Mouse (Mus musculus): ENCODE data around the gene 1500011B03Rik. TPM values are rescaled to one million over a fixed set of nuclear protein-coding genes. Genes with fewer than 3 reads are reported as not detected.

1500011B03Rik gene
- polyA plus RNA-seq, 1 experiment, result 34.7 TPM

DNA sequence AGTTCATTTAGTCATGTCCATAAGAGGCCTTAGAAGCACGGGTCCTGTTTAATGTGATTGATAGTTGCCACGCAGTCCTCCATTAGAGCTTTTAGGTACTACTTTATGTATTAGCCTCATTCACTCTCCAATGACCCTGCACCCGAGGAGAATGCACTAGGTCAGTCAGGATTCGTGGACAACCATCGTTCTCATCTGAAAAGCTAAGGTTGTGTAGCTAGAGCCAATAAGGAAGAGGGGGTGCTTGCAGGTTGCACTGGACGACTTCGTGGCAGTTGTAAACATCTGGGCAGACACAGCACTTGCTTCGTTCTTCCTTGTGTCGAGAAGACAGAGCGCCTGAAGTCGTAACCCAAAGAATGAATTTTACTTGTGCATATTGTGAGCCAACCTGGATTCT lies 49.5 kb downstream of the 1500011B03Rik start:
- H3K27me3 ChIP-seq (replicated peaks; ENCODE audit: control insufficient read depth, insufficient read depth, low read length), result no peaks in the 10 kb centered on the region
- WGBS, result 1% methylated on average over 11 of the region's 11 CpGs
- no peak for DNase-seq
- TF ChIP-seq CTCF (conservative IDR thresholded peaks at IDR 0.05; ENCODE audit: insufficient read depth, insufficient read length, low read depth, low read length) (no peak), POLR2A (IDR thresholded peaks at IDR 0.05; ENCODE audit: low read depth, low read length) (no peak)
- peak overlapping the region; percentile 78 for H3K4me3 ChIP-seq (ENCODE audit: insufficient read depth, low read depth, low read length)
- H3K36me3 ChIP-seq (ENCODE audit: control insufficient read depth, insufficient read depth, low read length), result no peaks in the 10 kb centered on the region
- no peaks in the 10 kb centered on the region; the same call in 1 of the 2 replicates for H3K4me1 ChIP-seq (ENCODE audit: control insufficient read depth, insufficient read depth, low read length)
- H3K27ac ChIP-seq (ENCODE audit: insufficient read depth, low read depth, low read length), result peak overlapping the region; percentile 71

DNA sequence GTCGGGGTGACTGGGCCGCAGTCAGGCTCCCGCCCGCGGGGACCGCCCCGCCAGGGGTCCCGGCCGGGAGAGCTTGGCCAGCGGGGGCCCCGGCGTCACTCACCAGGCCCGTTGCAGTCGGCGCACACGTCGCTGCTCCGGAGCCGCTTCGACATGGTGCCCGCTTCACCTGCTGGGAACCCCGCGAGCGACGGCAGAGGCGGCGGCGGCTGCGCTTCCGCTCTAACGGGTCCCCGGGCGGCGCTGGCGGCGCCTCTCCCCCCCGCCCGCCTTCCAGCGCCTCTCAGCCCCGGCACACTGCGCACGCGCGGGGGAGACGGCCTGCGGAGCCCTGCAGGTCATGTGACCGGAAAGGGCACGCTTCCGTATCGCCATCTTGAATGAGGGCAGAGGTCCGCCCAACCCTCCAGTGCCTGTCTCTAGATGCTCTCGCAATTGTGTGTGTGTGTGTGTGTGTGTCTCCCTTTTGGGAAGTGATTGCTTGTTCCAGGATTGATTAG lies 50.0 kb downstream of the 1500011B03Rik start:
- H3K36me3 ChIP-seq (ENCODE audit: control insufficient read depth, insufficient read depth, low read length), result no peaks in the 10 kb centered on the region
- 1% methylated on average over 49 of the region's 52 CpGs for WGBS
- peak overlapping the region; percentile 85 for H3K4me3 ChIP-seq (ENCODE audit: insufficient read depth, low read depth, low read length)
- no peaks in the 10 kb centered on the region for H3K27me3 ChIP-seq (replicated peaks; ENCODE audit: control insufficient read depth, insufficient read depth, low read length)
- TF ChIP-seq POLR2A (IDR thresholded peaks at IDR 0.05; ENCODE audit: low read depth, low read length) (peak; percentile 46), CTCF (conservative IDR thresholded peaks at IDR 0.05; ENCODE audit: insufficient read depth, insufficient read length, low read depth, low read length) (no peak)
- H3K4me1 ChIP-seq (ENCODE audit: control insufficient read depth, insufficient read depth, low read length), result no peaks in the 10 kb centered on the region; the same call in 1 of the 2 replicates
- peak overlapping the region; percentile 71 for H3K27ac ChIP-seq (ENCODE audit: insufficient read depth, low read depth, low read length)
- DNase-seq, result peak; percentile 98

DNA sequence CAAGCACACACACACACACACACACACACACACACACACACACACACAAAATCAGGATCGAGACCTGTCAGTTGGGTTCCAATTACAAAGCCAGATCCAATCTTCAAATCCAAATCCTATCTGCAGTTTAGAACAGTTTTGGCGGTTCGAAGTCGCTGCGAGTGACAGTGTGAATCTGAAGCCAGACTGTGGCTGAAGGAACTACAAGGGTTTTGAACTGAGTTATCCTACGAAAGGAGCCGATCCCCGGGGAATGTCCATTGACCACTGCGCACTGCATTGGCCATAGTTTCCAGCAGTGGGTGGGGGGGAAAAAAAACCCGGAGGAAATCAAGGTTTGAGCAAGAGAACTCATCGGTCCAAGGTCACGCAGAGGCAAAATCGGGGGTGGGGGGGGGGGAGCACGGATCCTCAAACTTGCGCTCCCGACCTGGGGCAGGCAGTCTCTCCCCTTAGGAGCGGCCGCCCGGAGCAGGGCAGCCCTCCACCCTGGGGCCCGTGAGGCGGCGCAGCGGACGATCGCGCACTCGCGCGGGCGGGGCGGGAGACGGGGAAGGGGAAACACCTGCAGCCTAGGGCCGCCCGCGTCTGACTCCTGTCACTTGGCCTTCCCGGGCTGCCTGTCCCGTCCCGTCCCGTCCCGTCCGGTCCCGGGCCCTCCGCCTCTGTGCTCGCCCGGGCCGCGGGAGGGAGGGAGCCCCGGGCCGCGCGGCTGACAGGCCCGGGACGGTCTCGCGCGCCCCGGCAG lies 50.6 kb downstream of the 1500011B03Rik start:
- Histone ChIP-seq H3K27ac (ENCODE audit: insufficient read depth, low read depth, low read length) (peak overlapping the region; percentile 50), H3K4me1 (ENCODE audit: control insufficient read depth, insufficient read depth, low read length) (no peaks in the 10 kb centered on the region; the same call in 1 of the 2 replicates), H3K36me3 (ENCODE audit: control insufficient read depth, insufficient read depth, low read length) (no peaks in the 10 kb centered on the region), H3K27me3 (replicated peaks; ENCODE audit: control insufficient read depth, insufficient read depth, low read length) (no peaks in the 10 kb centered on the region), H3K4me3 (ENCODE audit: insufficient read depth, low read depth, low read length) (peak overlapping the region; percentile 85)
- WGBS, result under 1% methylated on average over 37 of the region's 57 CpGs
- peak; percentile 58 for DNase-seq
- TF ChIP-seq CTCF (conservative IDR thresholded peaks at IDR 0.05; ENCODE audit: insufficient read depth, insufficient read length, low read depth, low read length) (no peak), POLR2A (IDR thresholded peaks at IDR 0.05; ENCODE audit: low read depth, low read length) (no peak)

DNA sequence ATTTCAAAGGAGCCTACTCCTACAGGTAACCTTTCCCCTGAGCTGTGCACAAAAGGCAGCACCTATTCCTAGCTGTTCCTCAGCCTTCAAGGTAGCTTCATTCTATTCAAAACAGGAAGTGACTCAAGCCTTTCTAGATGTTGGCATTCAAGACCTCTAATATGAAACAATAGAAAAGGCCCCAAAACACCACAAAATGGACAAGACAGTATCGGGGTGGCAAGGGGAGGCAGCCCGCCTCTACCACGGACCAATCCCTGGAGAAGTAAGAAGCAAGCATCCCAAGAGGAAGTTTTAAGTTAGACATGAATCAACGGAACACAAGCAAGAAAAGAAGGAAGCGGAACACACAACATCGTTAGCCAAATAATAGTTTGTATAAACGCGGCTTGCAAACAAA lies 51.5 kb downstream of the 1500011B03Rik start:
- H3K4me1 ChIP-seq (ENCODE audit: control insufficient read depth, insufficient read depth, low read length), result no peaks in the 10 kb centered on the region; the same call in 1 of the 2 replicates
- H3K27ac ChIP-seq (ENCODE audit: insufficient read depth, low read depth, low read length), result no peak overlapping the region
- H3K36me3 ChIP-seq (ENCODE audit: control insufficient read depth, insufficient read depth, low read length), result no peaks in the 10 kb centered on the region
- DNase-seq, result peak; percentile 21
- 59% methylated on average over 8 of the region's 8 CpGs for WGBS
- H3K4me3 ChIP-seq (ENCODE audit: insufficient read depth, low read depth, low read length), result no peak overlapping the region
- no peaks in the 10 kb centered on the region for H3K27me3 ChIP-seq (replicated peaks; ENCODE audit: control insufficient read depth, insufficient read depth, low read length)
- TF ChIP-seq POLR2A (IDR thresholded peaks at IDR 0.05; ENCODE audit: low read depth, low read length) (no peak), CTCF (conservative IDR thresholded peaks at IDR 0.05; ENCODE audit: insufficient read depth, insufficient read length, low read depth, low read length) (no peak)

DNA sequence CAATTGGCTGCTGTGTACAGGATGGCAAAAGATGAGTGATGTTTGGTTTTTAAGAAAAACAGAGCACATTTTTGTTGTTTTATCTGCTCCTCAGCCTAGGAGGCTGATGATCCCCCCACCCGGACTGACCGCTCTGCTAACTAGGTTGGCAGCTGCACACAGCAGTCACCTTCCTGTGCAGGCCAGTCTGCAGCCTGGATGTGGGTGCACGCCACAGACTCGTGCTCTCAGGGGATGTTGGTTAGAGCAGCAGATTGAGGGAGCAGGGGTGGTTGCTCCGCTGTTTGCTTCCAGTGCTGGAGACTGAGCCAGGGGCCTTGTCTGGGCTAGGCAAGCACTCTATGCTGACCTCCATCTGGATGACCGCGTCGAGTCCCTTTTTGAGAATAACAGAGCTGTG lies 53.5 kb downstream of the 1500011B03Rik start:
- DNase-seq, result no peak
- Histone ChIP-seq H3K4me3 (ENCODE audit: insufficient read depth, low read depth, low read length) (no peak overlapping the region), H3K36me3 (ENCODE audit: control insufficient read depth, insufficient read depth, low read length) (no peaks in the 10 kb centered on the region), H3K4me1 (ENCODE audit: control insufficient read depth, insufficient read depth, low read length) (no peaks in the 10 kb centered on the region; the same call in 1 of the 2 replicates), H3K27me3 (replicated peaks; ENCODE audit: control insufficient read depth, insufficient read depth, low read length) (no peaks in the 10 kb centered on the region), H3K27ac (ENCODE audit: insufficient read depth, low read depth, low read length) (no peak overlapping the region)
- no peak for TF ChIP-seq CTCF (conservative IDR thresholded peaks at IDR 0.05; ENCODE audit: insufficient read depth, insufficient read length, low read depth, low read length)
- TF ChIP-seq POLR2A (IDR thresholded peaks at IDR 0.05; ENCODE audit: low read depth, low read length), result no peak
- WGBS, result 86% methylated on average over 8 of the region's 8 CpGs

DNA sequence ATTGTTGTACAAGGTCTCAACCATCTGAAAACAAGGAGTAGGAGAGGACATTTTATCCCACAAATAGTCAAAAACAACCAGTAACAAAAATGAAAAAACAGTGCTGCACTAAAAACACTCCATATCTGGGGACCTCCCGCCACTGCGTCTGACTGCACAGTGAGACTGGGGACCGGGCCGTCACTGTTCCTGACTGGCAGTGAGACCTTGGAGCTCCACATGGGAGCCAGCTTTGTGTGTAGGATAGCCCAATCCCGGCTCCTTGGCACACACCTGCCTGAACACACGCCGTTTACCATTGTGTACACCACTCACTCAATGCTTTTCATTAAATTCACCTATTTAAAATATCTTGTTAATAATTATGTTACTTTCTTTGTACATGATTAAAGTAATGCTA lies 56.1 kb downstream of the 1500011B03Rik start:
- Histone ChIP-seq H3K4me1 (ENCODE audit: control insufficient read depth, insufficient read depth, low read length) (no peaks in the 10 kb centered on the region; the same call in 1 of the 2 replicates), H3K27me3 (replicated peaks; ENCODE audit: control insufficient read depth, insufficient read depth, low read length) (no peaks in the 10 kb centered on the region), H3K36me3 (ENCODE audit: control insufficient read depth, insufficient read depth, low read length) (no peaks in the 10 kb centered on the region; the same call in 1 of the 2 replicates), H3K27ac (ENCODE audit: insufficient read depth, low read depth, low read length) (no peak overlapping the region), H3K4me3 (ENCODE audit: insufficient read depth, low read depth, low read length) (no peak overlapping the region)
- no peak for TF ChIP-seq CTCF (conservative IDR thresholded peaks at IDR 0.05; ENCODE audit: insufficient read depth, insufficient read length, low read depth, low read length)
- no peak for TF ChIP-seq POLR2A (IDR thresholded peaks at IDR 0.05; ENCODE audit: low read depth, low read length)
- no peak for DNase-seq
- WGBS, result 84% methylated on average over 7 of the region's 7 CpGs

DNA sequence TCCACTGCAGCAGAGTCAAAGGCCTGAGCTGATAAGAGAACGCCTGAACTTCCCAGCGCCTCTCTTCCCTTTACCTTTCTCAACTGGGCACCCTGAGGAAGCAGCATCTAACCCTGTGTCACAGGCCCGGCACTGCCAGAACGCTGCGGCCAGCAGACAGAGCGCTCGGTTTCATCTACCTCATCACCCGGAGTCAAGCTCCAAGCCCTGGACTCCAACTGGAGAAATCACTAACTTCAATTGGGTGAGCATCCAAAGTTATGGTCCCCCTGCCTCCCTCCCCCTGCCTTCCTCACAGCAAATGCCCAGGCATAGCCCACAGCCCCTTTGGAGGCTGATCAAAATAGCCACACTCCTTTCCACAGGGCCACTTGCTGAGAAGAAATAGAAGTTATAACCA lies 56.6 kb downstream of the 1500011B03Rik start:
- no peak for DNase-seq
- H3K27me3 ChIP-seq (replicated peaks; ENCODE audit: control insufficient read depth, insufficient read depth, low read length), result no peaks in the 10 kb centered on the region
- WGBS, result 83% methylated on average over 8 of the region's 8 CpGs
- no peak for TF ChIP-seq CTCF (conservative IDR thresholded peaks at IDR 0.05; ENCODE audit: insufficient read depth, insufficient read length, low read depth, low read length)
- no peak overlapping the region for H3K4me3 ChIP-seq (ENCODE audit: insufficient read depth, low read depth, low read length)
- no peaks in the 10 kb centered on the region; the same call in 1 of the 2 replicates for H3K36me3 ChIP-seq (ENCODE audit: control insufficient read depth, insufficient read depth, low read length)
- no peaks in the 10 kb centered on the region; the same call in 1 of the 2 replicates for H3K4me1 ChIP-seq (ENCODE audit: control insufficient read depth, insufficient read depth, low read length)
- H3K27ac ChIP-seq (ENCODE audit: insufficient read depth, low read depth, low read length), result no peak overlapping the region
